Mouse (Mus musculus): ENCODE results near the gene Gucy2d.

DNA sequence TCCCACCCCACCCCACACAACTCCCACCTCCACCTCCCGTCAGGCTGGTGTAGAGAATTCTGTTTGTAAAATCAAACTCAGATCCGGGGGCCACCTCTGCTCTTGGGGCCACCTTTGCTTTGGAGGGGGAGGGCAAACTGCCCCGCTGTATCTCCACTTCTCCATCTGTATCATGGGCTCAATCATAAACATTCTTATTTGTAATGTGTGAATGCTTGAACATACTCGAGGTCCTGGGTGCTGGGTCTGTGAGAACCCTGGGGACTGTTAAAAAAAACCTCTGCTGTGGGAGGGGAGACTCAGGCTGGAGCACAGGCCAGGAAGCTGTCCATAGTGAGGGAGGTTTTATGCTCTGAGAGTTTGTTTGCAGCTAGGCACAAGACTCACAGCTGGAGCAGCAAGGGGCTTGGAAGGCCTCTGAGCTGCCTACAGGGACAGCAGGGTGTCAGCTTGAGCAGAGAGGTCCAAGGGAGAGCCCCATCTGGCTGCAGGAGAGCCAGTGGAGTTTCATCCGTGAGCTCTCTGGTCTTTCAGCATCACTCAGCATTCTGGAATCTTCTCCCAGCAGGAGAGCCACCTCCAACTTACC lies 64.6 kb downstream of the Gucy2d start:
- TF ChIP-seq POLR2A (IDR thresholded peaks at IDR 0.05; ENCODE audit: insufficient read depth, low read depth, low read length), result no peak
- no peak for TF ChIP-seq CTCF (IDR thresholded peaks at IDR 0.05; ENCODE audit: insufficient read depth, low read depth, low read length)
